Mouse (Mus musculus): ENCODE measurements around the gene Ugt2a2.
"Not testable (repeated sequence)": the region's sequence is repeated elsewhere in the genome, so short reads cannot be mapped to it uniquely, and the experiment has no call there.

The Ugt2a2 gene

GRCm38 (mm10) chr5:87482160-87482559, at the start of gene Ugt2a2:
Ugt2a2 (minus strand) TSS chr5:87482260.
- no peak for DNase-seq (ENCODE audit: low read depth)

GRCm38 (mm10) chr5:87523561-87523960, 41.5 kb upstream of the Ugt2a2 start:
- not testable (repeated sequence) for DNase-seq (ENCODE audit: low read depth)

GRCm38 (mm10) chr5:87505776-87506458, 23.9 kb upstream of the Ugt2a2 start:
- DNase-seq (ENCODE audit: low read depth), result no peak

GRCm38 (mm10) chr5:87502687-87503086, 20.6 kb upstream of the Ugt2a2 start:
- no peak for DNase-seq (ENCODE audit: low read depth)

GRCm38 (mm10) chr5:87499341-87499740, 17.3 kb upstream of the Ugt2a2 start:
- no peak for DNase-seq (ENCODE audit: low read depth)

- DNase-seq (ENCODE audit: low read depth), result no peak
Measured at GRCm38 (mm10) chr5:87498936-87499335, 16.9 kb upstream of the Ugt2a2 start.

GRCm38 (mm10) chr5:87490771-87491170, 8.7 kb upstream of the Ugt2a2 start, which contains the start of gene Ugt2a1:
Ugt2a1 (minus strand) TSS chr5:87490871.
- DNase-seq (ENCODE audit: low read depth), result no peak

GRCm38 (mm10) chr5:87486706-87487105, 4.6 kb upstream of the Ugt2a2 start, which contains the start of gene Gm43638:
Gm43638 (minus strand) TSS chr5:87486806.
- not testable (repeated sequence) for DNase-seq (ENCODE audit: low read depth)

GRCm38 (mm10) chr5:87458810-87459209, 23.2 kb downstream of the Ugt2a2 start:
- DNase-seq (ENCODE audit: low read depth), result no peak

- DNase-seq (ENCODE audit: low read depth), result no peak
Measured at GRCm38 (mm10) chr5:87457701-87458100, 24.4 kb downstream of the Ugt2a2 start.

GRCm38 (mm10) chr5:87456216-87456850, 25.7 kb downstream of the Ugt2a2 start:
- DNase-seq (ENCODE audit: low read depth), result no peak

- DNase-seq (ENCODE audit: low read depth), result no peak
Measured at GRCm38 (mm10) chr5:87455519-87455918, 26.5 kb downstream of the Ugt2a2 start.

- DNase-seq (ENCODE audit: low read depth), result not testable (repeated sequence)
Measured at GRCm38 (mm10) chr5:87452514-87452913, 29.5 kb downstream of the Ugt2a2 start.

- no peak for DNase-seq (ENCODE audit: low read depth)
Measured at GRCm38 (mm10) chr5:87436264-87436663, 45.8 kb downstream of the Ugt2a2 start.

- no peak for DNase-seq (ENCODE audit: low read depth)
Measured at GRCm38 (mm10) chr5:87425676-87426075, 56.4 kb downstream of the Ugt2a2 start.

- not testable (repeated sequence) for DNase-seq (ENCODE audit: low read depth)
Measured at GRCm38 (mm10) chr5:87424041-87424440, 58.0 kb downstream of the Ugt2a2 start, which contains the start of gene Ugt2b38. Ugt2b38 (minus strand) TSS chr5:87424203.
